Mouse (Mus musculus) hindbrain, embryonic 14.5 days (tissue): ENCODE measurements around the gene Ric1. TPM values are rescaled to one million over a fixed set of nuclear protein-coding genes. Genes with fewer than 3 reads are reported as not detected.
"Not testable (repeated sequence)": the region's sequence is repeated elsewhere in the genome, so short reads cannot be mapped to it uniquely, and the experiment has no call there.

Source experiments
- ATAC-seq: fragments of 200-750 bp; cut with Nextera tagmentation; 2 replicates; pipeline ENCODE4 v1.8.0; 2017; ENCODE audit warnings: moderate number of reproducible peaks, mild to moderate bottlenecking, moderate TSS enrichment, moderate library complexity; ENCODE audit not compliant: low FRiP score
- DNase-seq: peaks from one replicate; pipeline ENCODE4 v3.0.0-alpha.2; 2015; ENCODE audit warnings: low spot score
- H3K27ac ChIP-seq: fragments of 300-500 bp; sonication (generic); 2 replicates; pipeline ENCODE4 v1.5.1; 2014; ENCODE audit warnings: mild to moderate bottlenecking, moderate library complexity
- H3K27me3 ChIP-seq: fragments of 300-500 bp; sonication (generic); 2 replicates; pipeline ENCODE4 v1.6.1; 2014; ENCODE audit warnings: mild to moderate bottlenecking, low read length, mixed read lengths; ENCODE audit not compliant: control insufficient read depth, insufficient read depth
- H3K36me3 ChIP-seq: fragments of 300-500 bp; sonication (generic); replicated peaks from 2 replicates; pipeline ENCODE4 v1.6.1; 2014; ENCODE audit not compliant: control insufficient read depth, insufficient read depth
- H3K4me1 ChIP-seq: fragments of 300-500 bp; sonication (generic); replicated peaks from 2 replicates; pipeline ENCODE4 v1.6.1; 2014; ENCODE audit warnings: antibody characterized with exemption, low read length, mixed read lengths; ENCODE audit not compliant: control insufficient read depth, insufficient read depth
- H3K4me2 ChIP-seq: fragments of 300-500 bp; sonication (generic); replicated peaks from 2 replicates; pipeline ENCODE4 v1.6.1; 2014; ENCODE audit warnings: mild to moderate bottlenecking, moderate library complexity
- H3K4me3 ChIP-seq: fragments of 300-500 bp; sonication (generic); replicated peaks from 2 replicates; pipeline ENCODE4 v1.5.1; 2014; ENCODE audit warnings: mild to moderate bottlenecking, low read length
- H3K9ac ChIP-seq: fragments of 300-500 bp; sonication (generic); 2 replicates; pipeline ENCODE4 v1.6.1; 2014
- H3K9me3 ChIP-seq: fragments of 300-500 bp; sonication (generic); 2 replicates; pipeline ENCODE4 v1.6.1; 2016; ENCODE audit warnings: low read length; ENCODE audit not compliant: control insufficient read depth
- WGBS: fragments of 180-500 bp; shearing (Covaris S2); extraction: QIAGEN DNeasy Blood & Tissue Kit; methylation state at CpG from one replicate; pipeline ENCODE4 v1.1.7; 2014; 5-methylcytosine and 5-hydroxymethylcytosine counted together
- polyA plus RNA-seq: library from polyadenylated mRNA; unstranded; fragments of >200 nt; fragmentation: Nextera tagmentation; extraction: Ambion mirVana; gene quantifications from 2 replicates; pipeline ENCODE4 v1.2.1, GENCODE M21; 2014

Ric1 gene
- polyA plus RNA-seq, 1 experiment from 2014 or later = 17.3 TPM

DNA sequence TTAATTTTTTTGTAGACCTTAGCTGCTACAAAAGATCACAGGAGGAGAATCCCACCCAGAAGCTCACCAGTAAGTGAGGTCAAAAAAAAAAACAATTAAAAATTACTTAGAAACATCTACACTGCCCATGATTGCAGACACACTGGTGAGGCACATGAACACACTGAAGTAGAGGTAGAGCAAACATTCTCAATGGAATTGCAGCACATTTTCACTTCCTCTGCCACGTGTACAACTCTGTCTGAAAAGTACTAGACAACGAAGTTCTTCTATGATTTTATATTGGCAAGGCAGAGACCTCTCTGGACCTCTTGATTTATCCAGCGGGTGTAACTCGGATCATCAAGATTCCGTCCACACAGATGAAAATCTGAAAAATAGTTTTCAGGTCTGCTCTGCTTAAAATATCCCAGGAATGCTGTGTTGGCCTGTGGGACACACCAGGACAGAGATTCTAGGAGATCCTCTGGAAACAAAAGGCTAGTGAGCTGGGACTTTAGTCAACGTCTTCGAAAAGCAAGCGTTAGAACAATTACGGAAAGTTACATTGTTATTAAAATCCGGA, 1.0 kb upstream of the Ric1 start:
- H3K27ac ChIP-seq = no peak overlapping the region
- H3K4me3 ChIP-seq = peak overlapping the region; percentile 72
- DNase-seq (no peak), ATAC-seq (no peak)
- H3K36me3 ChIP-seq = no peaks in the 10 kb centered on the region
- peak overlapping the region; percentile 78; the same call in 1 of the 2 replicates for H3K9ac ChIP-seq
- H3K9me3 ChIP-seq = no peaks in the 10 kb centered on the region
- peak overlapping the region; percentile 85 for H3K4me2 ChIP-seq
- peaks cover 16% of the 10 kb centered on the region for H3K4me1 ChIP-seq
- H3K27me3 ChIP-seq = no peaks in the 10 kb centered on the region
- 40% methylated on average over 10 of the region's 10 CpGs for WGBS

DNA sequence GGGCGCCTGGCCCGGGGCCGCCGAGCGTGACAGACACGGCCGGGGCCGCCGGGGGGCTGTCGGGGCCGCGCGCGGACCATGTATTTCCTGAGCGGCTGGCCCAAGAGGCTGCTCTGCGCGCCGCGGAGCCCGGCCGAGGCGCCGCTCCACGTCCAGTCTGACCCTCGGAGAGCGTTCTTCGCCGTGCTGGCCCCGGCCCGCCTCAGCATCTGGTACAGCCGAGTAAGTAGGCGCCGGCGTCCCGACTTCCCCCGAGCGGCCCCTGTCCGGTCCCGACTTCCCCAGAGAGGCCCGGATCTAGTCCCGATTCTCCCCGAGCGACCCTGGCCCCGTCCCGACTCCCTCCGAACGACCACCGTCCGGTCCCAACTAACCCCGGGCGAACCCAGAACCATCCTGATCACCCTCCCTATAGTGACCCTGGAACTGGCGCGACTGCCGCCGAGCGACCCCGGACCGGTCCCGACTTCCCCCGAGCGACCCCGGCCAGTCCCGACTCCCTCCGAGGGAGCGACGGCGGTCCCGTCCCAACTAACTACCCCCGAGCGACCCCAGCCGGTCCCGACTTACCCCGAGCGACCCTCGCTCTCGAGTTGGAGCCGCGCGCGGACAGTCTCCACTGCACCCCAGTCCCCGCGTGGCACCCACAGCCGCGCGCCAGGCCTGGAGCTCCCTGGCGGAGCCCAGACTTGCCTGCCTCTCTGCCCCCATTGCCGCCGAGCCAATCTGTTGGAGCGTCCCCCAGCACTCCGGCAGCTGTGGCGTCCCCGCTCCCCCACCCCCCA, 555 bp downstream of the Ric1 start:
- peaks cover 16% of the 10 kb centered on the region for H3K4me1 ChIP-seq
- peak overlapping the region; percentile 78 for H3K9ac ChIP-seq
- WGBS = under 1% methylated on average over 86 of the region's 92 CpGs
- H3K4me3 ChIP-seq = peak overlapping the region; percentile 72
- H3K27ac ChIP-seq = peak overlapping the region; percentile 96
- H3K4me2 ChIP-seq = peak overlapping the region; percentile 85
- H3K27me3 ChIP-seq = no peaks in the 10 kb centered on the region
- DNase-seq (peak; percentile 43), ATAC-seq (peak; percentile 84)
- H3K36me3 ChIP-seq = no peaks in the 10 kb centered on the region
- no peaks in the 10 kb centered on the region for H3K9me3 ChIP-seq

DNA sequence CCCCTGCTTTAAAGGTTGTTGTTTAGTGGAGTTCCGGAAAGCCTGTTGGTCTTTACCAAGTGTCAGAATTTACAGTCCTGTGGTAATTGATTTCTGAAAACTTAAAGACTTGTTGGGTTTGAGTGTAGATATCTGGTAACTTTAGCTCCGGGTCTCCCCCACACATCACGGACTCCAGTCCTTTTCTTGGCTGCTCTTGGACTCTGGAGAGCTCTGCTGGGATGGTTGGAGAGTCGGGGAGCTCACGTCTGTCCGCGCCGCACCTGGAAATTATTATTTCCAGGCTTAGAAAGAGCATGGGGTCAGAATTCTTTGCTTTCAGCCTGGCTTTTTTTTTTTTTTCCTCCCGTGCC, 1.1 kb downstream of the Ric1 start:
- under 1% methylated on average over 9 of the region's 9 CpGs for WGBS
- no peak for ATAC-seq

DNA sequence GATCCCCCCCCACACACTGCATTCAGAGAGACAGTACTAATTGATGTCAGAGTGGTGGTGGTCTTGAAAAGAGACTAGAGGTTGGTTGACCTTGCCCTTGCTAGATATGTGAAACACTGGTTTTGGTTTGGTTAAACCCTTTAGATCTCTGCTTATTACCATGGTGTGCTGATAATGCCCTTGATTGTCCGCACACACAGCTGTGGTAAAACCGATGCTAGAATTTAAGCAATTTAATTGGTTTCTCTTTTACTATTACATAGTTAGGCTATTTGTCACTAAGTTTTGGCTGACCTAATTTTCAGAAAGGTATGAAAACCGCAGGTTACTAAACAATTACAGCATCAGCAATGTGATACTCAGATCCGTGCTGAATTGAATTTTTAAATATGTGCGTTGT, 1.6 kb downstream of the Ric1 start:
- H3K36me3 ChIP-seq = no peaks in the 10 kb centered on the region
- H3K9ac ChIP-seq = peak overlapping the region; percentile 78; the same call in 1 of the 2 replicates
- peaks cover under 1% of the 10 kb centered on the region for H3K9me3 ChIP-seq
- peak overlapping the region; percentile 72 for H3K4me3 ChIP-seq
- no peak overlapping the region for H3K27ac ChIP-seq
- H3K27me3 ChIP-seq = no peaks in the 10 kb centered on the region
- peaks cover 16% of the 10 kb centered on the region for H3K4me1 ChIP-seq
- DNase-seq = no peak
- 54% methylated on average over 5 of the region's 5 CpGs for WGBS
- no peak for ATAC-seq
- peak overlapping the region; percentile 85 for H3K4me2 ChIP-seq

More for the DNA sequence above, 1.1 kb downstream of the Ric1 start:
- H3K27me3 ChIP-seq = no peaks in the 10 kb centered on the region
- H3K4me3 ChIP-seq = peak overlapping the region; percentile 72
- no peak for DNase-seq
- peak overlapping the region; percentile 78 for H3K9ac ChIP-seq
- H3K36me3 ChIP-seq = no peaks in the 10 kb centered on the region
- H3K9me3 ChIP-seq = no peaks in the 10 kb centered on the region
- peaks cover 16% of the 10 kb centered on the region for H3K4me1 ChIP-seq
- peak overlapping the region; percentile 85 for H3K4me2 ChIP-seq
- 0 out of 2 replicates have a peak overlapping the region, but pooled peaks have one; percentile 96 for H3K27ac ChIP-seq

DNA sequence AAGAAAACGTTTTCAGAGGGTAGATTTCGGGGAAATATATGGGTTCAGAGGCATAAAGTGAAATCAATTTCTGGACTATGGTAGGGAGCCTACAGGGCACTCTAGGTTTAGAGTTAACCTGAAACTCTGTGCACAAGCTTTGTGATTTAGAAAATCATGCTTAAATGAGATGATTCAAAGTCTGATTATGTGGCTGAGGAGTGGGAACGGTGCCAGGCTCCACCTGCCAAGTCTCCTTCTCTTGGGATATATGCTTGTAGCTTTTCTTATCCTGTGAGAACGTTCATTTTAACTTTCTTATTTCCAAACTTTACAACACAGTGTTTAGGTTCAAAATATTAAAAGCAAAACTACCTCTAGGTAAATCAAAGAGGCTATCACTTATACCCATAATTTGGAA, 2.5 kb downstream of the Ric1 start:
- DNase-seq (no peak), ATAC-seq (no peak)
- Histone ChIP-seq H3K4me2 (no peak overlapping the region), H3K4me1 (peaks cover 16% of the 10 kb centered on the region), H3K27ac (no peak overlapping the region), H3K4me3 (no peak overlapping the region), H3K9me3 (peaks cover 7% of the 10 kb centered on the region), H3K27me3 (no peaks in the 10 kb centered on the region), H3K9ac (no peak overlapping the region), H3K36me3 (no peaks in the 10 kb centered on the region)
- WGBS = 71% methylated on average over 4 of the region's 4 CpGs

DNA sequence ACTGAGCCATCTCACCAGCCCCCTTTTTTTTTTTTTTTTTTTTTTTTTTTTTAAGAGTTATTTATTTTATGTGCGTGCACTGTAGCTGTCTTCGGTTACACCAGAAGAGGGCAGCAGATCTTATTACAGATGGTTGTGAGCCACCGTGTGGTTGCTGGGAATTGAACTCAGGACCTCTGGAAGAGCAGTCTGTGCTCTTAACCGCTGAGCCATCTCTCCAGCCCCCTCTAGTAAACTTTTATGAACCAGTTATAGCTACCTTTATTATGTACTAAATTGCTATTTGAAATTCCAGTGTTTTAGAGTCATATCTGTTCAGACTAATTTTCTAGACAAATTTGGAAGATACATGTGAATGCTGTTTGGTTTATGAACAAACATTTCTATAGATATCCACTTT, 3.5 kb downstream of the Ric1 start:
- H3K36me3 ChIP-seq, ATAC-seq, H3K9ac ChIP-seq, H3K27me3 ChIP-seq, H3K9me3 ChIP-seq, H3K27ac ChIP-seq, DNase-seq, H3K4me2 ChIP-seq, H3K4me3 ChIP-seq: not testable (repeated sequence)
- 91% methylated on average over 4 of the region's 4 CpGs for WGBS
- H3K4me1 ChIP-seq = peaks cover 16% of the 10 kb centered on the region

DNA sequence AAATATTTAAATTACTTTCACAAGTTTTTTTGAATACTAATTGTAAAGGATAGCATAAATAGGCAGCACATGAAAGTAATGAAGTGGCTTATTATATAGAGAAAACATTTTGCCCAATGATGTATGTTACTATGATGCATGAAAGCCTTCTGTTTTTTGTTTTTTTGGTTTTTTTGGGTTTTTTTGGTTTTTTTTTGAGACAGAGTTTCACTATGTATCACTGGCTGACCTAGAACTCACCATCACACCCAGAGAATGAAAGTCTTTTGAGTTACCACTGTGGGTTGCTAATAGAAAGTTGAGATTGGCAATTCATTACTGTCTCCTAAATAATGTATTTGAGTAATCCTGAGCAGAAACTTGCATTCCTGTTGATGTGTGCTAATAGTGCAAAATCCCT, 4.8 kb downstream of the Ric1 start:
- ATAC-seq (no peak), DNase-seq (no peak)
- H3K9ac ChIP-seq = no peak overlapping the region
- H3K27me3 ChIP-seq = no peaks in the 10 kb centered on the region
- peaks cover 7% of the 10 kb centered on the region for H3K9me3 ChIP-seq
- peaks cover 10% of the 10 kb centered on the region for H3K4me1 ChIP-seq
- H3K27ac ChIP-seq = no peak overlapping the region
- H3K36me3 ChIP-seq = no peaks in the 10 kb centered on the region
- no peak overlapping the region for H3K4me3 ChIP-seq
- no peak overlapping the region for H3K4me2 ChIP-seq

DNA sequence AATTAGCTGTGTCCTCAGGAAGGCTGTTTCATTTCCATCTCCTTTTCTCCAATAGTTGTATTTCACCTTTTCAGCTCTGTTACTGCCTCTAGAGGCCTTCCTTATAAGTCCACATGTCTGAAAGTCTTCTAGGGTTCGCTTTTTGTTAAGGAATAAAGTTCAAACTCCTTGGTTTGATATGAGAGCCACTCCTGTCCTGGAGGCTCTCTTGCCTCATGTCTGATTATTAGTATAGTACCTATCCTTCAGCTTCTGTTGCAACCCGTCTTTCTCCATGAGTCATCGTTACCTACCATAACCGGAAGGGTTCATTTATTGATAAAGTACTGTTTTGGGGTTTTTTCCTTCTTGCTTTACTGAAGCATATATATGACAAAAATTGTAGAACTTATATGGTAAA, 5.2 kb downstream of the Ric1 start:
- ATAC-seq (no peak), DNase-seq (no peak)
- Histone ChIP-seq H3K27me3 (no peaks in the 10 kb centered on the region), H3K4me2 (no peak overlapping the region), H3K4me1 (peaks cover 10% of the 10 kb centered on the region), H3K4me3 (no peak overlapping the region), H3K9ac (no peak overlapping the region), H3K36me3 (no peaks in the 10 kb centered on the region), H3K27ac (no peak overlapping the region), H3K9me3 (peaks cover 7% of the 10 kb centered on the region)
- 99% methylated on average over 4 of the region's 4 CpGs for WGBS

DNA sequence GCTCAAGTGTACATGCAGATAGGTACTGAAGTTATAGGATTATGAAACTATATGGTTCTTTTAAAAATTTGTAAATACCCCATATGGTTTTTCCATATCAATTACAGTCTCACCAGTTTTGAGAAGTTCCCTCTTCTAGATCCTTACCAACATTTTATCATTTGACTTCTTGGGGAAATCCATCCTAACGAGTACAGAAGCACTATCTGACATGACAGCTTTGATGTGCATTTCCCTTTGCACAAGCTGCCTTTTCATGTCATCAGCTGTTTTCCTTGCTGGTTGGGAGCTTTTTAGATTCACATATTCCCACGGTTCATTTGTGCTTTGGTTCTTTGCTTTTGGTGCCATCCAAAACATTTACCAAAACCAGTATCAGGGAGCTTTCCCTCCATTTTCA, 6.5 kb downstream of the Ric1 start:
- H3K27ac ChIP-seq = no peak overlapping the region
- WGBS = 97% methylated on average over 2 of the region's 2 CpGs
- H3K27me3 ChIP-seq = no peaks in the 10 kb centered on the region
- no peak overlapping the region for H3K4me3 ChIP-seq
- peaks cover 6% of the 10 kb centered on the region for H3K4me1 ChIP-seq
- DNase-seq (no peak), ATAC-seq (no peak)
- no peak overlapping the region for H3K4me2 ChIP-seq
- H3K36me3 ChIP-seq = no peaks in the 10 kb centered on the region
- peaks cover 7% of the 10 kb centered on the region for H3K9me3 ChIP-seq
- no peak overlapping the region for H3K9ac ChIP-seq
